Mouse (Mus musculus) neural tube, embryonic 13.5 days (tissue): ENCODE results near the gene Gm4985. TPM values are rescaled to one million over a fixed set of nuclear protein-coding genes. Genes with fewer than 3 reads are reported as not detected.
"Not testable (repeated sequence)": the region's sequence is repeated elsewhere in the genome, so short reads cannot be mapped to it uniquely, and the experiment has no call there.

Source experiments
- ATAC-seq: fragments of 200-750 bp; cut with Nextera tagmentation; 2 replicates; pipeline ENCODE4 v1.8.0; 2017; ENCODE audit warnings: low read depth, mild to moderate bottlenecking, moderate TSS enrichment, moderate library complexity
- H3K27ac ChIP-seq: fragments of 300-500 bp; sonication (generic); replicated peaks from 2 replicates; pipeline ENCODE4 v1.5.1; 2015; ENCODE audit warnings: moderate library complexity, mild to moderate bottlenecking, inconsistent platforms
- H3K27me3 ChIP-seq: fragments of 300-500 bp; sonication (generic); 2 replicates; pipeline ENCODE4 v1.6.1; 2015; ENCODE audit warnings: mild to moderate bottlenecking, inconsistent platforms
- H3K36me3 ChIP-seq: fragments of 300-500 bp; sonication (generic); 2 replicates; pipeline ENCODE4 v1.6.1; 2015; ENCODE audit warnings: mild to moderate bottlenecking, inconsistent platforms
- H3K4me1 ChIP-seq: fragments of 300-500 bp; sonication (generic); replicated peaks from 2 replicates; pipeline ENCODE4 v1.6.1; 2015; ENCODE audit warnings: inconsistent platforms
- H3K4me2 ChIP-seq: fragments of 300-500 bp; sonication (generic); 2 replicates; pipeline ENCODE4 v1.6.1; 2015; ENCODE audit warnings: inconsistent platforms, mild to moderate bottlenecking, moderate library complexity
- H3K4me3 ChIP-seq: fragments of 300-500 bp; sonication (generic); 2 replicates; pipeline ENCODE4 v1.5.1; 2015; ENCODE audit warnings: mild to moderate bottlenecking, inconsistent platforms
- H3K9ac ChIP-seq: fragments of 300-500 bp; sonication (generic); 2 replicates; pipeline ENCODE4 v1.6.1; 2015; ENCODE audit warnings: moderate library complexity, mild to moderate bottlenecking, inconsistent platforms
- H3K9me3 ChIP-seq: fragments of 300-500 bp; sonication (generic); 2 replicates; pipeline ENCODE4 v1.6.1; 2016; ENCODE audit warnings: inconsistent platforms
- WGBS: fragments of 180-500 bp; shearing (Covaris S2); methylation state at CpG from one replicate; pipeline ENCODE4 v1.1.7; 2015; 5-methylcytosine and 5-hydroxymethylcytosine counted together
- microRNA-seq: library from miRNA; unstranded; fragments of <30 nt; microRNA quantifications from one replicate; pipeline ENCODE4, GENCODE M21; 2016
- polyA plus RNA-seq: library from polyadenylated mRNA; unstranded; fragments of >200 nt; fragmentation: Nextera tagmentation; extraction: Ambion mirVana; gene quantifications from 2 replicates; pipeline ENCODE4 v1.2.1, GENCODE M21; 2015

The Gm4985 gene
- not detected in 2 replicates for polyA plus RNA-seq

DNA sequence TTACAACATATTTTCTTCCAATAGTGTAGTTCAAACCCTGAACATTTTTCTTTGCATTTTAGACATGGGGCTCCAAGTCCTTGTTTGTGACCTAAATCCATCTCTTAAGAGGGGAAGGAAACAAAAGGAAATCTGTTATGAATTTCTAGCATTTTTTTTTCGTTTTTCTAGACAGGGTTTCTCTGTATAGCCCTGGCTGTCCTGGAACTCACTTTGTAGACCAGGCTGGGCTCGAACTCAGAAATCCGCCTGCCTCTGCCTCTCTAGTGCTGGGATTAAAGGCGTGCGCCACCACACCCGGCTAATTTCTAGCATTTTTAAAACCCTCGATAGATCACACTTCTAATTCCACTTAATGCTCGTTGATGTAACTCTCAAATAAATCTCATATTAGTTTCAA, at the start of gene Gm4985:
Gm4985 (minus strand) TSS at position 101 of the 400 bp plus-strand sequence.
- H3K27me3 ChIP-seq, H3K4me2 ChIP-seq, H3K27ac ChIP-seq, H3K36me3 ChIP-seq, H3K9me3 ChIP-seq, H3K9ac ChIP-seq, ATAC-seq, H3K4me3 ChIP-seq, H3K4me1 ChIP-seq: not testable (repeated sequence)
- 89% methylated on average over 8 of the region's 8 CpGs for WGBS

DNA sequence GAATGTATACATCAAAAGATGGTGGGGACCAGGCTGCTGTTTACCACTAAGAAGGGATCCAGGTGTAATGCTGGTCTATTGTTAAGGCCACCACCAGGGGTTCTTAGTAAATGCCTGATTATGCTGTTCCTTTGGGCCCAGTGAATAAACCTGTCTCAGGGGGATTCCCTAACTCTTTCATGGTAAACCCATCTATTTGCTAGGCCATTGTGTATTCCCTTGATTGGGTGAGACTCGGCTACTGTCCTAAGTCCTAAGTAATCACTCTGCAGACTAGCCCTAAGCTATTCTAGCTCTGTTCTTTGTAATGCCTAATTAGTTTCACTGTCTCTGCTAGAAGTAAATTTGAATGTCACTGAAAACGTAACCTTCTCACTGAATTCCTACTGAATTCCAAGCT, 4.6 kb downstream of the Gm4985 start:
- H3K4me3 ChIP-seq = no peak overlapping the region
- no peaks in the 10 kb centered on the region for H3K36me3 ChIP-seq
- no peaks in the 10 kb centered on the region for H3K9me3 ChIP-seq
- no peak for ATAC-seq
- no peak overlapping the region for H3K9ac ChIP-seq
- WGBS = 53% methylated on average over 2 of the region's 2 CpGs
- H3K27ac ChIP-seq = no peak overlapping the region
- H3K4me2 ChIP-seq = no peak overlapping the region
- H3K27me3 ChIP-seq = no peaks in the 10 kb centered on the region
- no peaks in the 10 kb centered on the region for H3K4me1 ChIP-seq

Small RNA genes within 50 kb of the gene (microRNA-seq; reads per million reads assigned to microRNA genes)
- gene Gm25299 = not detected

Other genes starting within 250 kb of the Gm4985 start
- not detected in 2 replicates for gene Gm4907, start 76.4 kb downstream of the Gm4985 start, polyA plus RNA-seq